Mouse (Mus musculus): ENCODE measurements around the gene Ccdc71. TPM values are rescaled to one million over a fixed set of nuclear protein-coding genes. Genes with fewer than 3 reads are reported as not detected.
A peak's percentile ranks its signal among the peaks of the same experiment; 100 is the strongest.

Ccdc71 gene
- total RNA-seq, 2 experiments from 2014 or later = 37.0 to 37.8 TPM

DNA sequence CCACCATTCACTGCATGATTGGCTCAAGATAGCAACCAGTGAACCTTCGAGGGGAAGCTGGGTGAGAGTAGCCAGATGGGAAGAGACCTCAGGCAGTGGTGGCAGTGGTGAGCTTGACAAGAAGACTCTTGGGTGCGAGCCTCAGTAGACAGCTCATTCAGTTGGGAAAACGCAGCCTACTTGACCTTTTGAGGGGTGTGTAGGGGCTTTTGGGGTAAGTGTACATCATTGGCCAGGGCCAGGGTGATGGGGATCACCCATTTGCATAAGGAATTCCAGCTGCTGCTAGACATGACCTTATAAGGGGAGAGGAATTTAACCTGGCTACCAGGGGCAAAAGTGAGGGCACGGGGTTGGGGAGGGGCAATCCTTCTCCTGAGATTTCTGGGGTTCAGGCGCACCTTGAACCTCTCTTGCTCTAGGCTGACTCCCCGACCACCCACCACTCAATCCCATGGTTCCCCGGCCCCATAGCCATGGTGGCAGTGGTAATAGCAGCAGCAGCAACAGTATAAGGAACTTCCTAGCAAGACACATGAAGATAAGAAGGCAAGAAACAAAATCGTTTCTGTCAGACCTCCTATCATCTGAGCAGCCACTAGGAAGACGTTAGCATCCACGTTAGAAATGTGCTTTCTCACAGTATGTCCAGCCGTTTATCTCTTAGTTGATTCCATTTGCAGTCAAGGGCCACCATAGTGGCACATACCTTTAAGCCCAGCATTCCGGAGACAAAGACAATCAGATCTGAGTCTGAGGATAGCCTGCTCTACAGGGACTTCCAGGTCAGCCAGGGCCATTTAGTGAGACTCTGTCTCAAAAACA, 4.4 kb upstream of the Ccdc71 start:
- no peak for DNase-seq (ENCODE audit: low spot score in 2 of 2)

- no peak for DNase-seq (ENCODE audit: low spot score in 2 of 2)
Measured at GRCm38 (mm10) chr9:108456953-108457352, 3.4 kb upstream of the Ccdc71 start.

- no peak for DNase-seq (ENCODE audit: low spot score in 2 of 2)
Measured at GRCm38 (mm10) chr9:108459939-108460318, 398 bp upstream of the Ccdc71 start.

- DNase-seq (ENCODE audit: low spot score in 2 of 2) = no peak
Measured at GRCm38 (mm10) chr9:108461181-108461631, 879 bp downstream of the Ccdc71 start, which contains the start of gene Klhdc8b. Gene Klhdc8b (minus strand): TSS chr9:108461581.

DNA sequence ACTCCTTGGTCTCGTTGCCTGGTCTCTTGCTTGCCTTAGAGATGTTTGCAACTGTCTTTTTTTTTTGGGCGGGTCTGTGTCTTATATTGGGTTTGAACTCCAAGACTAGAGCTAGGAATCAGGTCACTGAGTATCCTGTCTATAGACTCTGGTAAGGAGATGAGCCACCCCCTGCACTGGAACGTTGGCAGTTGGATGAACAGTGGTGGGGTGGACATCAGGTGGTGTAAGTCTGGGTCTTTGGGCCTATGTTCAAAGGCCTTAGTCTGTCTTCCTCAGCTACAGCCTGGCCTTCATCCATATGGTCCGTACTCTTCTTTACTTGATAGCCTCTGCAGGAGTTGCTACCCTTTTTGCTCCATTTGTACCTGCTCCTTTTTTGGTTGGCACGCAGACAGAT, 1.3 kb downstream of the Ccdc71 start:
- no peak for DNase-seq (ENCODE audit: low spot score in 2 of 2)

- no peak for DNase-seq (ENCODE audit: low spot score in 2 of 2)
Measured at GRCm38 (mm10) chr9:108462192-108462591, 1.9 kb downstream of the Ccdc71 start.

DNA sequence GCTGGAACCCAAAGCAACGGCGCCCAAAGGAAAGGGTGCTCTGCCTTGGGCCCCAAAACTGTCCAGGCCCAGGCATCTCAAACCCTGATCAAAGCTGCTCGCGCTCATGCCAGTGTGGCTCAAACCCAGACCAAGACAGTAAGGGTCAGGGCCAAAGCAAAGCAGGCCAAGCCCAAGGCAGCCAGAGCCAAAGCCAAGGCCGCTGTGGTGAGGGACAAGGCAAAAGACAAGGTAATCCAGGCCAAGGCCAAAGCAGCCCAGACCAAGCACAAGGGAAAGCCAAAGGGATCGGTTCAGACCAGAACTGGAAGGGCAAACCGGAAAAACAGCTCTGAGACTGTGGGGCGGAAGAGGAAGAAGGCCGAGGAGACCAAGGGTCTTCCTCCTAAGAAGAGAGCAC, 3.4 kb downstream of the Ccdc71 start:
- DNase-seq (ENCODE audit: low spot score in 2 of 2) = no peak

DNA sequence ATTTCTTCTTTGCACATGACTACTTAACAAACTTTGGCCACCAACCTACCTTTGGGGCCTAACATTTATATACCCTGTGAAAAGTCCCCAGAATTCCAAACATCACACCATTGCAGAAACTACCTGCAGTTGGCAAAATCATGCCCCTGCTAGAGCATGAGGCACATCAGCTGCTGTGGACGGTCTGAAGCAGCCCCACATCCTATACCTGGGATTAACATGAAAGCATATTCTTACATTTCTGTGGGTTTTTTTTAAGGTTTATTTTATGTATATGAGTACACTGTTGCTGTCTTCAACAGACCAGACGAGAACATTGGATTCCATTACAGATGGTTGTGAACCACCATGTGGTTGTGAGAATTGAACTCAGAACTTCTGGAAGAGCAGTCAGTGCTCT, 5.9 kb downstream of the Ccdc71 start:
- DNase-seq (ENCODE audit: low spot score in 2 of 2) = no peak

GRCm38 (mm10) chr9:108469430-108469829, 9.1 kb downstream of the Ccdc71 start:
- DNase-seq (ENCODE audit: low spot score in 2 of 2) = no peak

GRCm38 (mm10) chr9:108469845-108470244, 9.5 kb downstream of the Ccdc71 start:
- DNase-seq (ENCODE audit: low spot score in 2 of 2) = no peak

DNA sequence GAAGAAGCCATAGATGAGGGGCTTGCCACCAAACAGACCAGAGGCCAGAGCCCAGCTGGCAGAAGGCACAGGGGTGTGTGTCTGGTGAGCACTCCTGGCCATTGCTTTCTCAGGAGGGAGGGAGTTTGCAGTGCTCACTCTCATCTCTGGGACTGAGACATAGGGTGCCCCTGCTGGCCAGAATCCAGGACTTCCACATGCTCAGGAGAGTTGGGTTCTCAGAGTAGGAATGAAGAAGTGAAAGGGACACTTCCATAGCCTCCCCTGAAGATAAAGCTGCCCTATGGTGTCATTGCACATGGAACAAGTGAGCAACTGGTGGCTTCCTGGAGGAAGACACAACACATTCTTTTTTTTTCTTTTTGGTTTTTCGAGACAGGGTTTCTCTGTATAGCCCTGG, 14.2 kb downstream of the Ccdc71 start:
- DNase-seq (ENCODE audit: low spot score in 2 of 2) = no peak

- DNase-seq (ENCODE audit: low spot score in 2 of 2) = peak; percentile 47 to 50
Measured at GRCm38 (mm10) chr9:108478638-108479156, 18.4 kb downstream of the Ccdc71 start.

DNA sequence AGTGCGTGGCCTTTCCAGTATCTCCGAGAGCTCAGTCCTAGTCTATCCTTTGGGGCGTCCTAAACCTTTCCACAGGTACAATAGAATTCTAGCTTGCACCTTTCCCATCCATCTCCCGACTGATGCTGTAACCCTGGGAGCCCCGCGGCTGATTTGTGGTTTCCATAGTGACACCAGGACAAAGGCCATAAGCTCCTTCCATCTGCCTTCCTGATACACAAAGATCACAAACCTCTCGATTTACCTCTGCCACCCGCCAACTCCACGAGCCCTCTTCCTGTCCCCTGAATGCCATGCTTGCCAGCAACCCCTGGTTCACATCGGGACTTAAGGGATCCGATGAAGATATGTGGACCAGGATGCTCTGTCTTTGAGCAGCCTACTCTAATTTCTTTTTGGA, 18.9 kb downstream of the Ccdc71 start:
- no peak for DNase-seq (ENCODE audit: low spot score in 2 of 2)

DNA sequence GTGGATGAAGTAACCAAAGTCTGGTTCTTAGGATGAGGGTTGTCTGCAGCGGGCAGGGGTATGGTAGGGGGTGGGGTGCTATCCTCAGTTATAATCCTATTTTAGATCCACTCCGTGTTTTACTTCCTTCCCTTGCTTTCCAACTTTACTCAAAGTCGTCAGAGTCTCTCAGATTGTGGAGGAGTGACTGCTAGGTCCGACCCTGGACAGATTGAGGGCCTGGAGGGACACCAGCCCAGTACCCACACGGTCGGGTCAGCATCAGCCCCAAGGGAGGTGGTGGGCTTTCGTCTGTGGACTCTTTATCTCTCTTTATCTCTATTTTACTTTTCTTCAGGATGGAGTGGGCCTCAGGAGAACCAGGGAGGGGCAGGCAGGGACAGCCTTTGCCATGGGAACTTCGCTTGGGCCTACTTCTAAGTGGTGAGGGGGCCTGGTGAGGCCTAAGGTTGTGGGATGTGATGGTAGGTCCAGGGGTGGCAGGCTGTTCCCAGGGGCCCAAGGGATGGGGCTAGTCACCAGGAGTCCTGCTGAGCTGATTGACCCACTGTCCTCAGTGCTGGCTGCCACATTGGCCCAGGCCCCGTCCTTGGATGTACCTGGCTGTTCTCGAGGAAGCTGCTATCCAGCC, 19.5 kb downstream of the Ccdc71 start, which contains the start of gene Lamb2:
Gene Lamb2 (plus strand): TSS at position 16 of the 631 bp plus-strand sequence.
- peak in 1 of 2 experiments; percentile 45 for DNase-seq (ENCODE audit: low spot score in 2 of 2)

DNA sequence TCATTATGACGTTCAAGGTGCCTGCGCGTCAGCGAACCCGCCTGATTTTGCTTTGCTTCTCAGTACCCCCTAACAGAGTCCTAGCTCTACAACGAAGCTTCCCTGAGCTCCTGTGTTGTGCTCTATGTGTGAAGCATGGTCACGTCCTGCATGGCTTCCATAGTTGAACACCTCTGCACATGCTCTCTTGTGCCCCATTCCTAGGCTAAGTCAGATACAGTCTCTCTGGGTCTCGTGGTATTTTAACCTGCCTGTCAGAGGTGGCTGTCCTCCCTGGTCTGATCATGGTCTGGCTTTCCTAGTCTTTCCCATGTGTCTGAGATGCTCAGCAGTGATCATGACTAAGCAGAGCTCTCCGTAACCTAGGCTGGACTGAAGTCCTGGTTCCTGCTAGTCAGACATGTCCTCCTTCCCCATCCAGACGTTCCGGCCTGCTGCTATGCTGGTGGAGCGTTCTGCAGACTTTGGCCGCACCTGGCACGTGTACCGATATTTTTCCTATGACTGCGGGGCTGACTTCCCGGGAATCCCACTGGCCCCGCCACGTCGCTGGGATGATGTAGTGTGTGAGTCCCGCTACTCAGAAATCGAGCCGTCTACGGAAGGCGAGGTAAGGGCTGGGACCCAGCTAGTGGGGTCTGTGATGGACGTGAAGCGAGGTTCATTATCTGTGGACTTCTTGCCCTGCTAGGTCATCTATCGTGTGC, 20.6 kb downstream of the Ccdc71 start:
- no peak for DNase-seq (ENCODE audit: low spot score in 2 of 2)

GRCm38 (mm10) chr9:108481520-108482210, 21.3 kb downstream of the Ccdc71 start:
- DNase-seq (ENCODE audit: low spot score in 2 of 2) = no peak

GRCm38 (mm10) chr9:108483051-108483790, 22.9 kb downstream of the Ccdc71 start:
- DNase-seq (ENCODE audit: low spot score in 2 of 2) = no peak

- no peak for DNase-seq (ENCODE audit: low spot score in 2 of 2)
Measured at GRCm38 (mm10) chr9:108484021-108484420, 23.7 kb downstream of the Ccdc71 start.

- DNase-seq (ENCODE audit: low spot score in 2 of 2) = no peak
Measured at GRCm38 (mm10) chr9:108485301-108485875, 25.1 kb downstream of the Ccdc71 start.

- DNase-seq (ENCODE audit: low spot score in 2 of 2) = no peak
Measured at GRCm38 (mm10) chr9:108486973-108487530, 26.7 kb downstream of the Ccdc71 start.

All from layer of hippocampus, postnatal 14 days (tissue).